Mouse (Mus musculus) erythroblast, adult 5-6 weeks (primary cell): Measurements from ENCODE around the gene Ccdc74a. TPM values are rescaled to one million over a fixed set of nuclear protein-coding genes. Genes with fewer than 3 reads are reported as not detected.

ENCODE experiments used
- total RNA-seq, 2 experiments: library from RNA; stranded (forward) in 1 of 2; stranded (reverse) in 1 of 2; fragments of 150-400 nt in 1 of 2; fragments of 200-764, 138-1000 nt in 1 of 2; gene quantifications; 2 replicates each; pipeline versions ENCODE4 v1.2.3 to v1.2.4; 2015 to 2017; ENCODE audit warnings: low replicate concordance in 2 of 2

The Ccdc74a gene
- total RNA-seq, 2 experiments from 2014 or later, result 0.60 TPM; not detected in 1

Other genes with a start within 250 kb of the Ccdc74a start
- 18.1 and 28.8 TPM in 2 replicates for gene Snap29, start 240.5 kb upstream of the Ccdc74a start, total RNA-seq (2015; ENCODE audit: low replicate concordance)
- 27.6 and 29.0 TPM in 2 replicates for gene Snap29, start 240.5 kb upstream of the Ccdc74a start, total RNA-seq (2017; ENCODE audit: low replicate concordance)
- gene Pi4ka, start 240.2 kb upstream of the Ccdc74a start, total RNA-seq (2015; ENCODE audit: low replicate concordance), result 9.8 and 30.9 TPM in 2 replicates
- gene Pi4ka, start 240.2 kb upstream of the Ccdc74a start, total RNA-seq (2017; ENCODE audit: low replicate concordance), result 9.6 and 17.4 TPM in 2 replicates
- 7.7 and 16.3 TPM in 2 replicates for gene Crkl, start 194.5 kb upstream of the Ccdc74a start, total RNA-seq (2015; ENCODE audit: low replicate concordance)
- gene Crkl, start 194.5 kb upstream of the Ccdc74a start, total RNA-seq (2017; ENCODE audit: low replicate concordance), result 8.1 and 16.1 TPM in 2 replicates
- not detected in 2 replicates for gene Aifm3, start 156.9 kb upstream of the Ccdc74a start, total RNA-seq (2015; ENCODE audit: low replicate concordance)
- gene Aifm3, start 156.9 kb upstream of the Ccdc74a start, total RNA-seq (2017; ENCODE audit: low replicate concordance), result not detected in 2 replicates
- gene Lztr1, start 137.8 kb upstream of the Ccdc74a start, total RNA-seq (2015; ENCODE audit: low replicate concordance), result 5.2 and 26.1 TPM in 2 replicates
- 10.3 and 22.4 TPM in 2 replicates for gene Lztr1, start 137.8 kb upstream of the Ccdc74a start, total RNA-seq (2017; ENCODE audit: low replicate concordance)
- 9.8 and 11.9 TPM in 2 replicates for gene Thap7, start 115.3 kb upstream of the Ccdc74a start, total RNA-seq (2015; ENCODE audit: low replicate concordance)
- gene Thap7, start 115.3 kb upstream of the Ccdc74a start, total RNA-seq (2017; ENCODE audit: low replicate concordance), result 3.8 and 7.7 TPM in 2 replicates
- not detected in 2 replicates for gene Lrrc74b, start 85.2 kb upstream of the Ccdc74a start, total RNA-seq (2015; ENCODE audit: low replicate concordance)
- gene Lrrc74b, start 85.2 kb upstream of the Ccdc74a start, total RNA-seq (2017; ENCODE audit: low replicate concordance), result not detected in 2 replicates
- not detected in 2 replicates for gene P2rx6, start 84.6 kb upstream of the Ccdc74a start, total RNA-seq (2015; ENCODE audit: low replicate concordance)
- not detected in 2 replicates for gene P2rx6, start 84.6 kb upstream of the Ccdc74a start, total RNA-seq (2017; ENCODE audit: low replicate concordance)
- gene Slc7a4, start 63.3 kb upstream of the Ccdc74a start, total RNA-seq (2015; ENCODE audit: low replicate concordance), result 0.38 and 0.42 TPM in 2 replicates
- gene Slc7a4, start 63.3 kb upstream of the Ccdc74a start, total RNA-seq (2017; ENCODE audit: low replicate concordance), result 0.84 and 7.1 TPM in 2 replicates
- gene Smpd4, start 27.1 kb upstream of the Ccdc74a start, total RNA-seq (2015; ENCODE audit: low replicate concordance), result 9.6 and 20.5 TPM in 2 replicates
- 14.6 and 19.2 TPM in 2 replicates for gene Smpd4, start 27.1 kb upstream of the Ccdc74a start, total RNA-seq (2017; ENCODE audit: low replicate concordance)
- 15.5 and 30.0 TPM in 2 replicates for gene Med15, start 86.4 kb downstream of the Ccdc74a start, total RNA-seq (2015; ENCODE audit: low replicate concordance)
- gene Med15, start 86.4 kb downstream of the Ccdc74a start, total RNA-seq (2017; ENCODE audit: low replicate concordance), result 16.7 and 20.7 TPM in 2 replicates
- gene Klhl22, start 113.1 kb downstream of the Ccdc74a start, total RNA-seq (2015; ENCODE audit: low replicate concordance), result 2.1 and 2.5 TPM in 2 replicates
- gene Klhl22, start 113.1 kb downstream of the Ccdc74a start, total RNA-seq (2017; ENCODE audit: low replicate concordance), result 4.3 and 9.0 TPM in 2 replicates
- gene Scarf2, start 150.8 kb downstream of the Ccdc74a start, total RNA-seq (2015; ENCODE audit: low replicate concordance), result not detected in 2 replicates
- gene Scarf2, start 150.8 kb downstream of the Ccdc74a start, total RNA-seq (2017; ENCODE audit: low replicate concordance), result not detected in 2 replicates
- not detected in 2 replicates for gene B830017H08Rik, start 186.7 kb downstream of the Ccdc74a start, total RNA-seq (2015; ENCODE audit: low replicate concordance)
- not detected in 2 replicates for gene B830017H08Rik, start 186.7 kb downstream of the Ccdc74a start, total RNA-seq (2017; ENCODE audit: low replicate concordance)
- 2.5 TPM in 1 of 2 replicates, not detected in the other for gene Car15, start 191.9 kb downstream of the Ccdc74a start, total RNA-seq (2015; ENCODE audit: low replicate concordance)
- 1.3 TPM in 1 of 2 replicates, not detected in the other for gene Car15, start 191.9 kb downstream of the Ccdc74a start, total RNA-seq (2017; ENCODE audit: low replicate concordance)
- gene Gm20518, start 245.2 kb downstream of the Ccdc74a start, total RNA-seq (2015; ENCODE audit: low replicate concordance), result 1.0 TPM in 1 of 2 replicates, not detected in the other
- gene Gm20518, start 245.2 kb downstream of the Ccdc74a start, total RNA-seq (2017; ENCODE audit: low replicate concordance), result 0.68 TPM in 1 of 2 replicates, not detected in the other
- not detected in 2 replicates for gene Tssk1, start 247.8 kb downstream of the Ccdc74a start, total RNA-seq (2015; ENCODE audit: low replicate concordance)
- gene Tssk1, start 247.8 kb downstream of the Ccdc74a start, total RNA-seq (2017; ENCODE audit: low replicate concordance), result not detected in 2 replicates